Mouse (Mus musculus) brain, embryonic 14.5 days (tissue): ENCODE measurements at regions not wholly inside any gene's neighbourhood (a gene's known extent, or its start where the extent isn't known, plus 50 kb on each side); places are given as distances from the start of the nearest gene placed in this dataset.

ENCODE experiments used
- CTCF ChIP-seq: fragments of 200-500 bp; IDR thresholded peaks from 2 replicates; pipeline ENCODE4 v1.5.1; 2012; ENCODE audit warnings: inconsistent platforms, mild to moderate bottlenecking, moderate library complexity, borderline replicate concordance; ENCODE audit not compliant: insufficient read depth, insufficient read length; ENCODE audit errors: extremely low read depth
- POLR2A ChIP-seq: fragments of 200-500 bp; IDR thresholded peaks from 2 replicates; pipeline ENCODE4 v1.6.1; 2012; ENCODE audit warnings: mild to moderate bottlenecking, inconsistent platforms, borderline replicate concordance; ENCODE audit not compliant: poor library complexity, insufficient read depth, insufficient read length, severe bottlenecking; ENCODE audit errors: extremely low read depth

DNA sequence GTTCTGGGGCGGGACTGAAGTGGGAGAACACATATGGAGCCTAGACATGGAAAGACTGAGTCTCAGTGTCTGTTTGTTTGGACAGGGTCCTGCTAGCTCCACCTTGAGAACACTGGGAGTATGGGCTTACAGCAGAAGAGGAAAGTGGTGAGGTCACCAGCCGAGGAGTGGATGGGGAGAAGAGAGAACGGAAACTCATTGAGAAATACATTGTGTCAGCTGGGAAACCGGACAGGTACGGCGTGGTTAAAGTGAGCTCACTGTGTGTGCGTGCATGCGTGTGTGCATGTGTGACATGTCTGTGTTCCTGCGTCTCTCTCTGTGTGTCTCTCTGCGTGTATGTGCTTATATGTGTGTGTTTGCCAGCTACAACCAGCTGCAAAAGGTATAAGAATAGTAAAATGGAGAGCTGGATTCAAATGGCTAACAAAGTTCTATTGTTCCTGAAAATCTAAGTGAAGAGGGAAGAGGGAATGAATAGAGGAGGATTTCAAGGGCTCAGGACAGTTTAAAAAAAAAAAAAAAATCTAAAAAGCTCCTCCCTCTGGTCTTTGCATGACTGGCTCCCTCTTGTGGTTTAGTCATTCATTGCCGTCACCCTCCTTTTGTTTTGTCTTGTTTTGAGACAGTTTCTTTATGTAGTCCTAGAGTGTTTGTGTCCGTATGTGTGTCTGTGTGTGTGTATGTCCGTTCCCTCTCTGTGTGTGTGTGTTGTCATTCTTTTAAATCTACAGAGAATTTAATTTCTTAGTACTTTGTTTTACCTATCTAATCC, 52.0 kb upstream of the Ak4 start:
- TF ChIP-seq CTCF (peak; percentile 69; the same call in 1 of the 2 replicates), POLR2A (no peak)
